Mouse (Mus musculus) embryonic facial prominence, embryonic 10.5 days (tissue): ENCODE measurements around the gene Glyr1. TPM values are rescaled to one million over a fixed set of nuclear protein-coding genes. Genes with fewer than 3 reads are reported as not detected.

Experiments
- DNase-seq: peaks from one replicate; pipeline ENCODE4 v3.0.0-alpha.2; 2017; ENCODE audit warnings: low spot score
- H3K27ac ChIP-seq: fragments of 300-500 bp; sonication (generic); replicated peaks from 2 replicates; pipeline ENCODE4 v1.5.1; 2016; ENCODE audit warnings: mild to moderate bottlenecking
- H3K27me3 ChIP-seq: fragments of 300-500 bp; sonication (generic); replicated peaks from 2 replicates; pipeline ENCODE4 v1.6.1; 2016; ENCODE audit warnings: low read depth, mild to moderate bottlenecking; ENCODE audit not compliant: poor library complexity, severe bottlenecking
- H3K36me3 ChIP-seq: fragments of 300-500 bp; sonication (generic); replicated peaks from 2 replicates; pipeline ENCODE4 v1.6.1; 2016; ENCODE audit warnings: mild to moderate bottlenecking, moderate library complexity
- H3K4me1 ChIP-seq: fragments of 300-500 bp; sonication (generic); 2 replicates; pipeline ENCODE4 v1.6.1; 2016
- H3K4me3 ChIP-seq: fragments of 300-500 bp; sonication (generic); 2 replicates; pipeline ENCODE4 v1.5.1; 2016; ENCODE audit warnings: mild to moderate bottlenecking, moderate library complexity
- H3K9me3 ChIP-seq: fragments of 300-500 bp; sonication (generic); 2 replicates; pipeline ENCODE4 v1.6.1; 2016; ENCODE audit warnings: mild to moderate bottlenecking
- WGBS: fragments of 180-500 bp; shearing (Covaris S2); methylation state at CpG from one replicate; pipeline ENCODE4 v1.1.7; 2016; 5-methylcytosine and 5-hydroxymethylcytosine counted together
- polyA plus RNA-seq: library from polyadenylated mRNA; unstranded; fragments of >200 nt; fragmentation: Nextera tagmentation; extraction: Ambion mirVana; gene quantifications from 2 replicates; pipeline ENCODE4 v1.2.1, GENCODE M21; 2016

The Glyr1 gene
- polyA plus RNA-seq, 1 experiment from 2014 or later = 211 TPM

DNA sequence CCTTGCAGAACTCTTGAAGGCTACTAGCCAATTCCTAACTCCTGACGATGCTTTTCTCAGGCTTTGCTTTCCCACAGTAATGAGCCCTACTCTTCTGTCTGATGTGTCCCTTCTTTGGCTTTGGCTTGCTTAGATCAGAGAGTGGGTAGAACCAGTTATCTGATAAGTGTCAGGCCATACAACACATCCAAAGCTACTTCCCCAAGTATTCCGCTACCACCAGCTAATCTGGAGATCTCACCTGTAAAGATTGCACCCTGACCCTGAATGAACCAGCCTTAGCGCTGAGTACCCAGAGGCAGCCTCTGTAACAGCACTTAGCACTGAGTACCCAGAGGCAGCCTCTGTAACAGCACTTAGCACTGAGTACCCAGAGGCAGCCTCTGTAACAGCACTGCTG is 4.3 kb downstream of the Glyr1 start:
- peaks cover 17% of the 10 kb centered on the region for H3K4me1 ChIP-seq
- peaks cover 77% of the 10 kb centered on the region for H3K36me3 ChIP-seq
- H3K27ac ChIP-seq = no peak overlapping the region
- H3K9me3 ChIP-seq = no peaks in the 10 kb centered on the region
- no peak overlapping the region for H3K4me3 ChIP-seq
- 94% methylated on average over 3 of the region's 3 CpGs for WGBS
- no peaks in the 10 kb centered on the region for H3K27me3 ChIP-seq
- DNase-seq = no peak

DNA sequence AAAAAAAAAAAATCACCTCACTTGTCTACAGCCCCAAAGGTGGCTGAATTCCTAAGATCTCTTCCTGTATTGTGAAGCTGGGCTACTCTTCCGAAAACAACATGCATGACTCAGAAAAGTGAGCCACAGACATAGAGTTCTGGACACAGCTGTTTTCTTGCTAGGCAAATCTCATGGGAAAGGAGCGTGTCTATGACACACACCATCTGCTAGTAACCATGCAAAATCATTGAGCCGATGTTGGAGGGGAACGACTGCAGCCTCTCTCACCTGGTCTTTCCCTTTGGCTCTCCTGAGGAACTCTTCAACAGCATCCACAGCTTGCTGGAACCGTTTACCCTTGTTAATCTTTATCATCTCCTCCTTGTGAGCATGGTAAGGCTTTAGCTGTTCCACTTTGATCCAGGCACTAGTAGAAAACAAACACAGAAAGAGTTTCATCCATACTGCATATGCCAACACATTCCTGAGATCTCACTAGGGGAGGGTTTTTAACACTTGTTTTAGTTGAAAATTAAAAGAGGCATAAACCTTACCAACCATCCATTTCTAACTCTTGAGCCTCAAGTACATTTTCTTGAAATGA is 12.9 kb downstream of the Glyr1 start:
- H3K4me1 ChIP-seq = no peaks in the 10 kb centered on the region
- DNase-seq = no peak
- H3K36me3 ChIP-seq = peaks cover 100% of the 10 kb centered on the region
- H3K27me3 ChIP-seq = no peaks in the 10 kb centered on the region
- H3K9me3 ChIP-seq = no peaks in the 10 kb centered on the region
- no peak overlapping the region for H3K4me3 ChIP-seq
- 91% methylated on average over 5 of the region's 5 CpGs for WGBS
- no peak overlapping the region for H3K27ac ChIP-seq

DNA sequence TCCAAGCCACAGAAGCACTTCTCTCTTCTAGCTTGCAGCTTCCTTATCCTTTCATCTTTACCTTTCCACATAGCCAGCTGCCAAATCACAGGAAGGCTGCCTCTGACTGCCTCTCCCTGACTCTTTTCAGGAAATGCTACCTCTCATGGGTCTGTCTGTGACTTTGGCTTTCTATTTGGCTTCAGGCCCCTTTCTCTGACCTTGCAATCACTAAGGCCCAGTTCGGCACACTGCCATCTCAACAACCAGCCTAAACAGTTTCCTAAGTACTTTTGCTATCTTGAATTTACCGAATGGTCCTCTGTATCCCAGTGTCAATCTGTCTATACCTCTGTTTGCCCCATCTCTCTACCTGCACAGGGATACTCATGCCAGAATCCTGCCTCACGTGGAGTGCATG is 14.1 kb downstream of the Glyr1 start:
- 93% methylated on average over 3 of the region's 3 CpGs for WGBS
- Histone ChIP-seq H3K9me3 (no peaks in the 10 kb centered on the region), H3K27me3 (no peaks in the 10 kb centered on the region), H3K27ac (no peak overlapping the region), H3K36me3 (peaks cover 100% of the 10 kb centered on the region), H3K4me1 (no peaks in the 10 kb centered on the region), H3K4me3 (no peak overlapping the region)
- no peak for DNase-seq

DNA sequence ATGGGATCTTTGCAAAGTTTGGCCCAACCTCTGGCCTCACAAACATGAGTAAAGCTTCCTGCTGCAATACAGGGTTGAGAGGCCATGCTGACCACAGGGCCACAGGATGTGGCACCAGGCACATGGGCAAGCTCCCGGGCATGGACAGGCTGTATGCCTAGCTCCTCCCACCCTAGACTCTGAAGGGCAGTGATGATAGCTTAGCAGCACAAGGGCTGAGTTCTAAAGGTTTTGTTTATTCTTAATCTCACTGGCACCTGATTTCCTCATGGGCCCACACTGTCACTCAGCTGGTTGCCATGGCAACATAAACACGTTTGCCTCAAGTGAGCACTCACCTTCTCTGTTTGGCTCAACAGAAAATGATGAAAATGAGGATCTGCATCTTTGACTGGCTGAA is 19.8 kb downstream of the Glyr1 start:
- WGBS = 74% methylated on average over 2 of the region's 2 CpGs
- Histone ChIP-seq H3K36me3 (peaks cover 99% of the 10 kb centered on the region), H3K27ac (no peak overlapping the region), H3K4me3 (no peak overlapping the region), H3K27me3 (no peaks in the 10 kb centered on the region), H3K4me1 (no peaks in the 10 kb centered on the region), H3K9me3 (no peaks in the 10 kb centered on the region)
- DNase-seq = no peak

DNA sequence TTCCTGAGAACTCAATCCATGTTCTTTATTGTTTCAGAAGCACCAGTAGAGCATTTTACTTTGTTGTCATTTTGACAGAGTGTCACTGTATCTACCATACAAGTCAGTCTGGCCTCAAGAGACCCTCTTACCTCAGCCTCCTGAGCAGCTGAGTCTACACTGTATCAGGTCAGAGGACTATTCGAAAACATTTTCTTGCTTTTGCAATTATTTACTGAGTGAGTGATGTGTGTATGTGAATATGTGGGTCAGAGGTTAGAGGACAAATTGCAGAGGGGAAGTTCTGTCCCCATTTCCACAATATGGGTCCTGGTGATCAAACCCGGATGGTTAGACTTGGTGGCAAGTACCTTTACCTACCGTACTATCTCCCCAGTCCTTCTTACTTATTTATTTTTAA is 25.6 kb downstream of the Glyr1 start:
- Histone ChIP-seq H3K27ac (no peak overlapping the region), H3K4me3 (no peak overlapping the region), H3K9me3 (no peaks in the 10 kb centered on the region), H3K27me3 (no peaks in the 10 kb centered on the region), H3K4me1 (no peaks in the 10 kb centered on the region), H3K36me3 (peaks cover 99% of the 10 kb centered on the region)
- no peak for DNase-seq
- 92% methylated on average over 3 of the region's 3 CpGs for WGBS

DNA sequence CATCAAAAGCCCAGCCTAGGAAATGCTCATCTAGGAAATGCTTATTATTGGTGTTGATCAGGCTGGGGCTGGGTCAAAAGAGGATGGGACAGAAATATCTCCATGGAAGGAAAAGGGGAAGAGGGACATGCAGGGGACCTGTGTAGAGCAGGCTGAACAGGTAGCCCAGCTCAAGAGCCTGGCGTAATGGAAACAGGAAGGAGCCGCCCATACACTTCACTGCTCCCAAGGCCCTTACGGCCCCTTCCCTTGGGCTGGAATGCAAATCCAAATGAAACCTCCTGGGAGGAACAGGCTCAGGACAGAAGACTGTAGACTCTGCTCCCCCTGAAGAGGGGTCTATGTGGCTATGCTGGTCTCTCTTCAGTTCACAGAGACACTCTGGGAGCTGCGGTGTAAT is 35.1 kb downstream of the Glyr1 start:
- peaks cover 66% of the 10 kb centered on the region for H3K36me3 ChIP-seq

DNA sequence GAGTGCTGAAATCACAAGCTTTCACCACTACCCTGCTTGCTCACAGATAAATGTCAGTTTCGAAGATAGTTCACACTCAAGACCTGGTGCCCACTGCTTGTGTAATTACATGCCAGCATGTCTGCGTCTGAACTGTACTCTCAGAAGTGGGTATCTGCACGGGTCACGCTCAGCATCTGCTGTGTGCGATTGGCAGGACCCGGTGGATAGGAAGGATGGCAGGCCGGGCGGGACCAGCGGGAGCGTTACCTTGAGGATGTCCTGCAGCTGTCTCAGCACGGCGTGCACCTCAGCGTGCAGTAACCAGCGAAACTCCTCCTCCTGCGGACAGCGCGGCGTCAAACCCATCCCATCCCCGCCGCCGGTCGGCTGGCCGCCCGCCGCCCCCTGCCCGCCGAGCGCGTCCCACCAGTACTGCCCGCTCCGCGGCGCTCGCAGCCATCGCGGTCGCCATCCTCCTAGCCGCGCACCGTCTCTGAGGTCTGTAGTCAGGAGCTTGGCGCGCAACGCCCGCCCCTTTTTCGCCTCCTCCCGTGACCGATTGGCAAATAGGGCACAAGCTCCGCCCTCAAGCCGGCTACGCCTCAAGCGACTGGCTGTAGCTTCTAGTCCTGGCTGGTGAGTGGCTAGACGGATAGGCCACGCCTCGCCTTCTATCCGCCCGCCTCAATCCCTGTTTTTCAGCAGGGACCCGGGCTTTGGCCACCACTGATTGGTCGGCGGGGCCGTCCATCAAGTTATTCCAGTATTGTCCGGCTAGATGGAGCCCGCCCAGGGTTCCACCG is 36.4 kb downstream of the Glyr1 start, which contains the start of gene Rogdi:
Gene Rogdi (minus strand): TSS at position 500 of the 785 bp plus-strand sequence.
- Histone ChIP-seq H3K36me3 (peaks cover 63% of the 10 kb centered on the region), H3K9me3 (no peaks in the 10 kb centered on the region), H3K4me1 (peaks cover 13% of the 10 kb centered on the region), H3K27ac (peak within 1 kb of the TSS; percentile 84), H3K4me3 (peak within 1 kb of the TSS; percentile 75), H3K27me3 (no peaks in the 10 kb centered on the region)
- under 1% methylated on average over 63 of the region's 63 CpGs for WGBS
- DNase-seq = peak; percentile 99

More for the DNA sequence above, 35.1 kb downstream of the Glyr1 start:
- H3K4me3 ChIP-seq = no peak overlapping the region
- DNase-seq = no peak
- no peaks in the 10 kb centered on the region for H3K9me3 ChIP-seq
- H3K27me3 ChIP-seq = no peaks in the 10 kb centered on the region
- H3K4me1 ChIP-seq = peaks cover 13% of the 10 kb centered on the region
- 96% methylated on average over 4 of the region's 4 CpGs for WGBS
- no peak overlapping the region for H3K27ac ChIP-seq

DNA sequence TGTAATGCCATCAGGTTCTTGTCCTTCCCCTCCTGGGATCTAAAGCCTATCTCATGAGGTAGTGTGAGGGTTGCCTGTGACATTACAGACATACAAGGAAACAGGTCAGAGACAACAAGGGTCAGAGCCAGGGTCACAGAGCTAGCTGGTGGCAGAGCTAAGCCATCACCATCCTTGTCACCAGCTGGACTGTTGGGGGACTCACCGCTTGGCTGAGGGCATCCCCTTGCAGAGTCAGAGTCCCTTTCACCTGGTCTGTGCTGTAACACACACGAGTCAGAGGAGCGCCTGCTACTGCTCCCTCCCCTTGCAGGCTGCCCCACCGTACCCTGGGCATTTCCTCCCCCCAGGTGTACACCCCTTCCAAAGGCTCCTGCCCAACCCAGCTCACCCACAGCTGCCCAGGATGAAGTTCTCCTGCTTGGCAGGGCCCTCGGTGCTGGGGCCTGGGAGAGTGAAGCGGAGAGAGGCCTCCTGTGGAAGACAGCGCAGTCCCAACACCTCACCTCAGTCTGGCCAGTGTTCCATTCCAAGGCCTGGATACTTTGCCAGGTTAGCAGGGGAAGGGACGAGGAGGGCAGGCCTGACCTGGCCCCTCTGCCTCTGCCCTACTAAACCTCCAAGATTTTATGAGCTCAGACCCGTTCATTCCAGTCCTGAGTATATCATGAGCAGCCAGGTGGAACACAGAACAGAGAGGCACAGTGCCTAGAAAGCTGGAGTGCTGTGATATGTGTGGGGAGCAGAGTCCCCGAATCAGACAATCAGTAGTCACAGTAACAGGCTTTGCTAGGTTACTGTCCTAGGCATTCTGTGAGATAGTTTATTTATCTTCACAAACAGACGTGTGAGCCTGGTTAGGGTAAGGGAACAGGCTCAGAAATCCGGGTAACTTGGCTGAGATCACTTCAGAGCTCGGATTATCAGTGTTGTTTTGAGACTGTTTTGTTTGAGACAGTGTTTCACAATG is 37.3 kb downstream of the Glyr1 start:
- peak overlapping the region; percentile 36; the same call in 1 of the 2 replicates for H3K27ac ChIP-seq
- DNase-seq = no peak
- 58% methylated on average over 13 of the region's 13 CpGs for WGBS

DNA sequence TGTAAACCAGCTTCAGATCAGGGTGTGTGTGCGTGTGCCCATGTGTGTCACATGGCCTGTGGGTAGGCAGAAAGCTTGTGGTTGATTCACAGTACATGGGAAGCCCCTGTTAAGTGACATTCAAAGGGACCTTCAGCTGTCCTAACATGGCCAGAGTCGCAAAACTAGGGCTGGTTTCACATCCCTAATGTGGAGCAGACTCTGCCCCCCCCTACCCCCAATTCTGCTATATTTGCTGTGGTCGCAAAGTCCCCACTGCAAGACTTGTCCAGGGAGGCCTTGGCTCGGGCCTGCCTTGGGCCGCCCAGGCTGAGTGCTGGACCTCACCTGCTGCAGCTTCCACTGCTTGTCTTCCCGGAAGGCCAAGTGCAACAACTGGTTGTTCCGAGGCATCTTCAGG is 38.4 kb downstream of the Glyr1 start:
- Histone ChIP-seq H3K27ac (no peak overlapping the region), H3K4me3 (no peak overlapping the region), H3K9me3 (no peaks in the 10 kb centered on the region), H3K4me1 (peaks cover 23% of the 10 kb centered on the region), H3K36me3 (peaks cover 43% of the 10 kb centered on the region), H3K27me3 (no peaks in the 10 kb centered on the region)
- WGBS = 87% methylated on average over 7 of the region's 7 CpGs
- DNase-seq = no peak

More for the DNA sequence above, 37.3 kb downstream of the Glyr1 start:
- peaks cover 53% of the 10 kb centered on the region for H3K36me3 ChIP-seq
- peaks cover 20% of the 10 kb centered on the region for H3K4me1 ChIP-seq
- no peaks in the 10 kb centered on the region for H3K9me3 ChIP-seq
- no peaks in the 10 kb centered on the region for H3K27me3 ChIP-seq
- H3K4me3 ChIP-seq = peak overlapping the region; percentile 75

DNA sequence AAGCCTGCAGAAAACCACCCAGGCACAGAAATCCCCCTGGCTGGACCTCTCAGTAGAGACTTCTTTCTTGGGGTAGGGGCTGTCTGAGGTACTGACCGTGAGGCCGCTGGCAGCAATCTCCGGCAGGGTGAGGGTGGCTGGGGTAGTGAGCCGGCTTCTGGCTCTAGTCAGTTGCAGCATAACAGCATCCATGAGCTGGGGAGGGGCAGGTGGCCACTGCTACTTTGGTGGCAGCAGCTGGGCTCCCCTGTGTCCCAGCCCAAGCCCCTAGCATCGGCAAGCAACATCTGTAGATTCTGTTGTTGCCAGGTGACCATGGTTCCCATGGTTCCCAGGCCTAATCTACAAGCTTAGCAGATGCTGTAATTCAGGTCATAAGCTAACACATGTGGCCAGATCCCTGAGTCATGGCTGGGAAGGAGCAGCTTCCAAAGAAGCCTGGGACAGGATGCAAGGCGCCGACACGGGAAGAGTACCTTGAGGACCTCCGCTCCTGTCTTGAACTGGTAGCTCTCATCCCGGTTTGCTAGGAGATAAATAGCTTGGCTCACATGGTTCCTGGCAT is 39.2 kb downstream of the Glyr1 start:
- no peak overlapping the region for H3K4me3 ChIP-seq
- DNase-seq = no peak
- peaks cover 35% of the 10 kb centered on the region for H3K36me3 ChIP-seq
- no peaks in the 10 kb centered on the region for H3K9me3 ChIP-seq
- 90% methylated on average over 10 of the region's 10 CpGs for WGBS
- H3K27ac ChIP-seq = no peak overlapping the region
- H3K27me3 ChIP-seq = no peaks in the 10 kb centered on the region
- H3K4me1 ChIP-seq = peaks cover 23% of the 10 kb centered on the region

DNA sequence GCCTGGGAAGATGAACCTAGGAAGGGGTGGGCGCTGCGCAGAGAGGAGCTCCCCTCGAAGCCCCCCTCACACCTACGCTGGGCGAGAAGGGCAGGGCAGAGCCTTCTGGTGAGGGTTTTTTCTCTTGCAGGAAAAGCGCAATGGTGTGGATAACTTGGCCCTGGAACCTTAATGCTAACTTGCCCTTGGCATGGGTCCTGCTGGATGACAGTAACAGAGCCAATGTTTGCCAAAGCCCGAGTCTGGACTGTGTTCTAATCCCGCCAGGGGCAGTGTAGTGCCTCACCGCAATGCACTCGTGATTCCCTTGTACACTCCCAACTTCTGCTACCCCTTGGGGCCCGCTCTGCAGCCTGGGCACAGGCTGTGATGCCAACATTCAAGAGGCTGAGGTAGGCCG is 41.6 kb downstream of the Glyr1 start:
- Histone ChIP-seq H3K36me3 (peaks cover 21% of the 10 kb centered on the region), H3K9me3 (no peaks in the 10 kb centered on the region), H3K27ac (no peak overlapping the region), H3K4me1 (peaks cover 23% of the 10 kb centered on the region), H3K4me3 (no peak overlapping the region), H3K27me3 (no peaks in the 10 kb centered on the region)
- WGBS = 85% methylated on average over 12 of the region's 12 CpGs
- DNase-seq = no peak

DNA sequence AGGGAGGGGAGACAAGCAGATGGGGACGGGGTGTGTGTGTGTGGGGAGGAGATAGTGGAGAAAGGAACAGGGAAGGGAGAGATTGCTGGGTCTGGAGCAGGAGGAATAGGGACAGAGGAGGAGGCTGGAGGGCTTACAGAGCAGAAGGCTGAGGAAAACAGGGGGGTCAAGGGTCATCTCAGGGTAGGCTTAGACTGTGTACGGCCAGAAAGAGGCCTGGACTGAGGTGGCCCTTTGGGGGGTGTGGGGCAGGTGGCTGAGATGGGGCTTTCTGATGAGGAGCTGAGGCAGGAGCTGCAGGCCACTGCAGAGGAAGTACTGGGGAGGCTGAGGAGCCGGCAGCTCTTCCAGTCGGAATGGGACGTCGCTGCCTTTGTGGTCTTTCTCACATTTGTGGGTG is 42.2 kb downstream of the Glyr1 start:
- peak overlapping the region; percentile 45; the same call in 1 of the 2 replicates for H3K27ac ChIP-seq
- no peak for DNase-seq

More for the DNA sequence above, 42.2 kb downstream of the Glyr1 start:
- Histone ChIP-seq H3K9me3 (no peaks in the 10 kb centered on the region), H3K27me3 (no peaks in the 10 kb centered on the region), H3K4me1 (peaks cover 17% of the 10 kb centered on the region), H3K4me3 (peak overlapping the region; percentile 29; the same call in 1 of the 2 replicates), H3K36me3 (peaks cover 21% of the 10 kb centered on the region)
- 36% methylated on average over 6 of the region's 6 CpGs for WGBS
